Mouse (Mus musculus): ENCODE measurements around the gene Aldh18a1.

Gene Aldh18a1

GRCm38 (mm10) chr19:40526367-40527014 lies 61.8 kb downstream of the Aldh18a1 start:
- DNase-seq (ENCODE audit: low read depth, low spot score), result no peak

GRCm38 (mm10) chr19:40523431-40524005 lies 64.7 kb downstream of the Aldh18a1 start:
- DNase-seq (ENCODE audit: low read depth, low spot score), result no peak

GRCm38 (mm10) chr19:40520403-40520802 lies 67.9 kb downstream of the Aldh18a1 start:
- no peak for DNase-seq (ENCODE audit: low read depth, low spot score)

GRCm38 (mm10) chr19:40518706-40519105 lies 69.6 kb downstream of the Aldh18a1 start:
- DNase-seq (ENCODE audit: low read depth, low spot score), result no peak

GRCm38 (mm10) chr19:40515596-40515995 lies 72.7 kb downstream of the Aldh18a1 start:
- no peak for DNase-seq (ENCODE audit: low read depth, low spot score)

GRCm38 (mm10) chr19:40514376-40514775 lies 73.9 kb downstream of the Aldh18a1 start:
- DNase-seq (ENCODE audit: low read depth, low spot score), result no peak

GRCm38 (mm10) chr19:40513632-40514078 lies 74.6 kb downstream of the Aldh18a1 start, which contains the start of gene Sorbs1:
Gene Sorbs1 (minus strand): TSS chr19:40513779.
- DNase-seq (ENCODE audit: low read depth, low spot score), result peak; percentile 91

GRCm38 (mm10) chr19:40512500-40513421 lies 75.5 kb downstream of the Aldh18a1 start:
- DNase-seq (ENCODE audit: low read depth, low spot score), result no peak

GRCm38 (mm10) chr19:40511679-40512309 lies 76.5 kb downstream of the Aldh18a1 start:
- no peak for DNase-seq (ENCODE audit: low read depth, low spot score)

- DNase-seq (ENCODE audit: low read depth, low spot score), result no peak
Observed at GRCm38 (mm10) chr19:40511100-40511439, 77.2 kb downstream of the Aldh18a1 start.

GRCm38 (mm10) chr19:40510387-40511099 lies 77.7 kb downstream of the Aldh18a1 start:
- DNase-seq (ENCODE audit: low read depth, low spot score), result no peak

- no peak for DNase-seq (ENCODE audit: low read depth, low spot score)
Observed at GRCm38 (mm10) chr19:40509274-40509673, 79.0 kb downstream of the Aldh18a1 start.

GRCm38 (mm10) chr19:40508851-40509250 lies 79.4 kb downstream of the Aldh18a1 start:
- DNase-seq (ENCODE audit: low read depth, low spot score), result no peak

- no peak for DNase-seq (ENCODE audit: low read depth, low spot score)
Observed at GRCm38 (mm10) chr19:40506965-40507364, 81.3 kb downstream of the Aldh18a1 start.

- DNase-seq (ENCODE audit: low read depth, low spot score), result no peak
Observed at GRCm38 (mm10) chr19:40504336-40504735, 83.9 kb downstream of the Aldh18a1 start.

Data from retina, adult 2 months (tissue).